Comparison of ENCODE assay signal across 9 mouse cellular contexts in the genomic region with DNA sequence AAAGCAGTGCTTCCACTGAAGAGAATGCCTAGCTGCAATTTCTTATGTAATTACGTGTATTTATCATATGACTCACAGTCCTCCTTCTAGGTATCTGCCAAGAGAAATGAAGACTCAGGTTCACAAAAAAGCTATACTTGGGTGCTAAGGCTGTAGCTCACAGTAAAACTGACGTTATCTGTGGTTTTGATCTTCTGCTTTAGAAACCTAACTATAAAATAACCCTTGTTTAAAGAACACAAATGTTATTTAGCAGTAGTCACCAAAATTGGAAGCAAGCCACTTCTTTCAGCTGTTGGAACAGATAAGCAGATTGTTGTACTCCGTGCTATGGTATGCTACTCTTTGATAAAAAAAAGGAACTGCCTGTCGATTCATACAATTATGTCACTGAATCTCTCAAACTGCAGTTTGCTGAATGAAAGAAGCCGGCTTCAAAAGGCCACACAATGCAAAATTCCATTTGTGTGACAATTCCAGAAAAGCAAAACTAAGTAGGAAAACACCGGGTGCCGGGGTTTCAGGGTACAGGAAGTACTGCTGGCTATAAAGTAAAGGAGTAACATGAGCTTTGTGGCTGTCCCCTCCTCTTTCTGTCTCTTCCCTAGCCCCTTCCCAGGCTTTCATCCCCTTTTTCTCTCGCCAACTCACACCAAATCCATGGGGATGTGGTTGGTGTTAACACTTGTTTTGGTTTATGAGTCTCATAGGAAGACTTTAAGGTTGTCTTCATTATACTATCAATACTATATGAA. TPM values are rescaled to one million over a fixed set of nuclear protein-coding genes. Genes with fewer than 3 reads are reported as not detected.
DNase-seq lines count a peak whose midpoint lies in the region; ATAC-seq lines count a peak whose summit lies in the region.
"Had no signal": no experiment of that assay in that cellular context is flagged by ENCODE, and none has a peak within 500 bp of the region (broad histone marks: within the 10 kb centered on the region; RNA-seq: fewer than 3 reads in every experiment).

No protein-coding gene starts in this region.

- peak; percentile 63 for ATAC-seq in activated CD4-positive, CD25-positive, alpha-beta regulatory T cell, adult 4 months
- no peak; the same call in 1 of the 2 replicates for ATAC-seq in heart, embryonic 16.5 days (replicated peaks; ENCODE audit: extremely low read depth, insufficient read depth, low FRiP score)
- no peak for ATAC-seq in kidney, embryonic 14.5 days (ENCODE audit: low FRiP score, low TSS enrichment)

- H3K36me3 ChIP-seq in heart, embryonic 16.5 days (ENCODE audit: control insufficient read depth, insufficient read depth) = no peaks in the 10 kb centered on the region
- no peaks in the 10 kb centered on the region for H3K36me3 ChIP-seq in kidney, embryonic 14.5 days (ENCODE audit: control insufficient read depth, insufficient read depth, low read length)
- H3K36me3 ChIP-seq: hindbrain, embryonic 12.5 days; neural tube, embryonic 13.5 days had no signal

- H3K4me3 ChIP-seq in heart, embryonic 16.5 days (ENCODE audit: low read length) = peak overlapping the region; percentile 10; the same call in 1 of the 2 replicates
- H3K4me3 ChIP-seq in kidney, embryonic 14.5 days (ENCODE audit: low read length) = no peak overlapping the region
- H3K4me3 ChIP-seq: hindbrain, embryonic 12.5 days; neural tube, embryonic 13.5 days had no signal

- no peak overlapping the region for H3K9ac ChIP-seq in heart, embryonic 16.5 days (ENCODE audit: low read length)
- H3K9ac ChIP-seq in kidney, embryonic 14.5 days (ENCODE audit: low read depth, low read length) = no peak overlapping the region
- H3K9ac ChIP-seq: hindbrain, embryonic 12.5 days; neural tube, embryonic 13.5 days had no signal

- peak; percentile 2 for DNase-seq in left cerebral cortex, adult 11 months (ENCODE audit: low spot score)
- no peak for DNase-seq in left cerebral cortex, adult 8-10 months (ENCODE audit: low spot score in 2 of 2)
- DNase-seq in naive thymus-derived CD4-positive, alpha-beta T cell, adult 2 months (ENCODE audit: low read depth) = peak; percentile 37
- no peak for DNase-seq in thymus, postnatal 10 days (ENCODE audit: low spot score in 2 of 2)

- H3K27ac ChIP-seq in heart, embryonic 16.5 days (ENCODE audit: low read length) = peak overlapping the region; percentile 71
- H3K27ac ChIP-seq in kidney, embryonic 14.5 days (ENCODE audit: low read depth, low read length) = no peak overlapping the region; the same call in 1 of the 2 replicates
- H3K27ac ChIP-seq: hindbrain, embryonic 12.5 days; neural tube, embryonic 13.5 days had no signal

- peaks cover 13% of the 10 kb centered on the region for H3K4me1 ChIP-seq in heart, embryonic 16.5 days (ENCODE audit: control insufficient read depth, insufficient read depth, low read length)
- H3K4me1 ChIP-seq in kidney, embryonic 14.5 days (ENCODE audit: control insufficient read depth, insufficient read depth, low read length) = peaks cover 9% of the 10 kb centered on the region; the same call in 1 of the 2 replicates
- H3K4me1 ChIP-seq: hindbrain, embryonic 12.5 days had no signal

- H3K9me3 ChIP-seq in heart, embryonic 16.5 days (replicated peaks; ENCODE audit: control insufficient read depth, low read length) = no peaks in the 10 kb centered on the region
- no peaks in the 10 kb centered on the region for H3K9me3 ChIP-seq in kidney, embryonic 14.5 days (ENCODE audit: control insufficient read depth, low read length)
- H3K9me3 ChIP-seq: hindbrain, embryonic 12.5 days; neural tube, embryonic 13.5 days had no signal

- 32% methylated on average over 8 of the region's 8 CpGs for WGBS in heart, embryonic 16.5 days
- WGBS in kidney, embryonic 14.5 days = 45% methylated on average over 8 of the region's 8 CpGs

- H3K27me3 ChIP-seq in heart, embryonic 16.5 days (ENCODE audit: control insufficient read depth, insufficient read depth, low read length) = no peaks in the 10 kb centered on the region
- H3K27me3 ChIP-seq in kidney, embryonic 14.5 days (ENCODE audit: control insufficient read depth, insufficient read depth, low read length) = no peaks in the 10 kb centered on the region
- H3K27me3 ChIP-seq: neural tube, embryonic 13.5 days had no signal

- peak overlapping the region; percentile 47 for H3K4me2 ChIP-seq in heart, embryonic 16.5 days (ENCODE audit: low read depth, low read length)
- H3K4me2 ChIP-seq in kidney, embryonic 14.5 days (replicated peaks; ENCODE audit: low read depth, low read length) = no peak overlapping the region; the same call in 1 of the 2 replicates
- H3K4me2 ChIP-seq: hindbrain, embryonic 12.5 days; neural tube, embryonic 13.5 days had no signal

RNA-seq across cellular contexts. Expression of a gene that starts 17.0 kb away (rescaled TPM):
- 1 to 10 TPM; 7.1 to 8.5 (median 7.5) TPM for total RNA-seq in left cerebral cortex, adult 8-10 months (2022)
- polyA plus RNA-seq in activated CD4-positive, CD25-positive, alpha-beta regulatory T cell, adult 4 months (2017; shearing (Covaris generic)) = 1 to 10 TPM; 6.2 to 8.2 TPM
- polyA plus RNA-seq in heart, embryonic 16.5 days (2015; fragmentation: Nextera tagmentation; extraction: Ambion mirVana) = 10.3 and 12.1 TPM in 2 replicates
- polyA plus RNA-seq in kidney, embryonic 14.5 days (2014; fragmentation: Nextera tagmentation; extraction: Ambion mirVana) = 15.8 and 37.8 TPM in 2 replicates

RNA-seq across cellular contexts. Expression of a gene that starts 28.5 kb away (rescaled TPM):
- total RNA-seq in left cerebral cortex, adult 8-10 months (2022) = 100 to 1,000 TPM; 294 to 376 (median 326) TPM
- polyA plus RNA-seq in activated CD4-positive, CD25-positive, alpha-beta regulatory T cell, adult 4 months (2017; shearing (Covaris generic)) = 100 to 1,000 TPM; 203 to 422 TPM
- polyA plus RNA-seq in heart, embryonic 16.5 days (2015; fragmentation: Nextera tagmentation; extraction: Ambion mirVana) = 884 and 895 TPM in 2 replicates
- 425 and 672 TPM in 2 replicates for polyA plus RNA-seq in kidney, embryonic 14.5 days (2014; fragmentation: Nextera tagmentation; extraction: Ambion mirVana)

RNA-seq across cellular contexts. Expression of a gene that starts 32.3 kb away (rescaled TPM):
- 10 to 100 TPM; 12.7 to 20.2 (median 15.2) TPM for total RNA-seq in left cerebral cortex, adult 8-10 months (2022)
- polyA plus RNA-seq in activated CD4-positive, CD25-positive, alpha-beta regulatory T cell, adult 4 months (2017; shearing (Covaris generic)) = 10 to 100 TPM; 32.7 to 33.5 TPM
- 43.5 and 46.5 TPM in 2 replicates for polyA plus RNA-seq in heart, embryonic 16.5 days (2015; fragmentation: Nextera tagmentation; extraction: Ambion mirVana)
- polyA plus RNA-seq in kidney, embryonic 14.5 days (2014; fragmentation: Nextera tagmentation; extraction: Ambion mirVana) = 52.9 and 73.0 TPM in 2 replicates

Comparison
In these comparisons a context has a peak if more than half of its experiments do, and no peak if none do; other contexts are left out.
1. DNase-seq: peak in left cerebral cortex, adult 11 months (single experiment) and naive thymus-derived CD4-positive, alpha-beta T cell, adult 2 months (single experiment); none in left cerebral cortex, adult 8-10 months (0 of 2) and thymus, postnatal 10 days (0 of 2).